Mouse (Mus musculus): ENCODE measurements around the gene Ifnar1. TPM values are rescaled to one million over a fixed set of nuclear protein-coding genes. Genes with fewer than 3 reads are reported as not detected.
A peak's percentile ranks its signal among the peaks of the same experiment; 100 is the strongest.

The Ifnar1 gene
- polyA plus RNA-seq, 1 experiment from 2014 or later, result 55.2 TPM

GRCm38 (mm10) chr16:91463400-91463799, 21.6 kb upstream of the Ifnar1 start:
- Histone ChIP-seq H3K27me3 (no peaks in the 10 kb centered on the region), H3K4me2 (replicated peaks) (no peak overlapping the region), H3K36me3 (no peaks in the 10 kb centered on the region), H3K9me3 (no peaks in the 10 kb centered on the region), H3K4me1 (replicated peaks) (peaks cover 33% of the 10 kb centered on the region), H3K4me3 (replicated peaks) (no peak overlapping the region), H3K27ac (no peak overlapping the region), H3K9ac (replicated peaks) (no peak overlapping the region)
- WGBS, result 88% methylated on average over 2 of the region's 2 CpGs
- ATAC-seq, result no peak

DNA sequence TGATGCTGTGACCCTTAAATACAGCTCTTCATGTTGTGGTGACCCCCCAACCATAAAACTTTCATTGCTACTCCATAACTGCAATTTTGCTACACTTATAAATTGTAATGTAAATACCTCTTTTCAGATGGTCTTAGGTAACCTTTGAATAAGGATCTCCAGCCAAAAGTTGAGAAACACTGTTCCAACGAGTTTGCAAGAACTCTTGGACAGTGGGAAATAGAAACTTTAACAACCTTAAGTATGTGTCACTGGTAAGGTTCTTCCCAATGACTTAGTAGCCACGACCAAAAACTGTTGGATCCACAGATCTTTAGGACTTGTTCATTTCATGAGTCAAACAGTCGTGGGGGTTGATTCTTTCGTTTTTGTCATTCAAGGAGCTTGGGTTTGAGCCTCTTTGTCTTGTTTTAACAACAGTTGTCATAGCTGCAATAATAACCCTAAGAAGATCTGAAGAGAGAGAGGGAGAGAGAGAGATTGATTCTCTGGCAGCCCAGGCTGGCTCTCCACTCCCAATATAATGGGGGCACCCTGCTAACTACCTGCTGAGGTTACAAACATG, 21.1 kb upstream of the Ifnar1 start:
- WGBS, result 86% methylated on average over 4 of the region's 4 CpGs
- ATAC-seq, result no peak
- peak overlapping the region; percentile 70 for H3K9ac ChIP-seq (replicated peaks)

GRCm38 (mm10) chr16:91464594-91465504, 20.2 kb upstream of the Ifnar1 start:
- 2% methylated on average over 44 of the region's 44 CpGs for WGBS
- ATAC-seq, result peak; percentile 96
- peaks cover 27% of the 10 kb centered on the region for H3K4me1 ChIP-seq (replicated peaks)

More for the DNA sequence above, 21.1 kb upstream of the Ifnar1 start:
- Histone ChIP-seq H3K4me1 (replicated peaks) (peaks cover 32% of the 10 kb centered on the region), H3K9me3 (no peaks in the 10 kb centered on the region), H3K27me3 (no peaks in the 10 kb centered on the region), H3K27ac (peak overlapping the region; percentile 83), H3K4me2 (replicated peaks) (peak overlapping the region; percentile 89), H3K36me3 (peaks cover 3% of the 10 kb centered on the region; the same call in 1 of the 2 replicates), H3K4me3 (replicated peaks) (peak overlapping the region; percentile 63)

GRCm38 (mm10) chr16:91465505-91466240, 19.4 kb upstream of the Ifnar1 start:
- Histone ChIP-seq H3K9ac (replicated peaks) (peak overlapping the region; percentile 74), H3K4me1 (replicated peaks) (peaks cover 27% of the 10 kb centered on the region), H3K27me3 (no peaks in the 10 kb centered on the region), H3K36me3 (peaks cover 3% of the 10 kb centered on the region; the same call in 1 of the 2 replicates), H3K27ac (no peak overlapping the region), H3K9me3 (no peaks in the 10 kb centered on the region), H3K4me3 (replicated peaks) (peak overlapping the region; percentile 63), H3K4me2 (replicated peaks) (peak overlapping the region; percentile 89)
- ATAC-seq, result 0 out of 2 replicates have a peak, but pooled peaks have one; percentile 12
- WGBS, result 50% methylated on average over 13 of the region's 13 CpGs

More at GRCm38 (mm10) chr16:91464594-91465504, 20.2 kb upstream of the Ifnar1 start:
- Histone ChIP-seq H3K27ac (peak overlapping the region; percentile 83), H3K9ac (replicated peaks) (peak overlapping the region; percentile 74), H3K9me3 (no peaks in the 10 kb centered on the region), H3K27me3 (no peaks in the 10 kb centered on the region), H3K4me2 (replicated peaks) (peak overlapping the region; percentile 89), H3K36me3 (peaks cover 3% of the 10 kb centered on the region; the same call in 1 of the 2 replicates), H3K4me3 (replicated peaks) (peak overlapping the region; percentile 63)

DNA sequence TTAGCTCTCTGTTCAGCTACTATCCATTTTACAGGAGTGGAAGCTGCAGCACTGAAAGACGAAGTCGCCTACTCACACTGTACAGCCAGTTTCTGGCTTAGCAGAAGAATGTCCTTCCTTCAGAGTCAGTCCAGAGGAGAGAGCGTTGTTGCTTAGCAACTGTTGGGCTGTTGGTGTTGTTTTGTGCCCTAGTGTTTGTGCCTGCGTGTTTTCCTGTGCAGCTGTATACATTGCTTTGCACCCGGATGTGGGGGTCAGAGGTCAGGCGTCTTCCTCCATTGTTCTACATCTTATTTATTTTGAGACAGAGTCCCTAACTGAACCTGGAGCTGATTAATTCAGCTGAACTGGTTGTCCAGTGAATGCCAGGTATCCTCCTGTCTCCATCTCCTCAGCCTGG, 18.5 kb upstream of the Ifnar1 start:
- 54% methylated on average over 6 of the region's 6 CpGs for WGBS
- no peak overlapping the region for H3K27ac ChIP-seq
- H3K27me3 ChIP-seq, result no peaks in the 10 kb centered on the region
- ATAC-seq, result no peak
- H3K4me2 ChIP-seq (replicated peaks), result peak overlapping the region; percentile 89
- H3K36me3 ChIP-seq, result peaks cover 3% of the 10 kb centered on the region; the same call in 1 of the 2 replicates
- H3K9ac ChIP-seq (replicated peaks), result no peak overlapping the region
- peaks cover 27% of the 10 kb centered on the region for H3K4me1 ChIP-seq (replicated peaks)
- H3K4me3 ChIP-seq (replicated peaks), result 0 out of 2 replicates have a peak overlapping the region, but pooled peaks have one; percentile 0
- no peaks in the 10 kb centered on the region for H3K9me3 ChIP-seq

GRCm38 (mm10) chr16:91470470-91470869, 14.6 kb upstream of the Ifnar1 start:
- no peaks in the 10 kb centered on the region for H3K27me3 ChIP-seq
- no peak overlapping the region for H3K4me2 ChIP-seq (replicated peaks)
- 84% methylated on average over 3 of the region's 3 CpGs for WGBS
- no peaks in the 10 kb centered on the region for H3K9me3 ChIP-seq
- no peak overlapping the region for H3K27ac ChIP-seq
- peaks cover 3% of the 10 kb centered on the region; the same call in 1 of the 2 replicates for H3K36me3 ChIP-seq
- no peak overlapping the region for H3K4me3 ChIP-seq (replicated peaks)
- ATAC-seq, result no peak
- peaks cover 15% of the 10 kb centered on the region for H3K4me1 ChIP-seq (replicated peaks)
- no peak overlapping the region for H3K9ac ChIP-seq (replicated peaks)

DNA sequence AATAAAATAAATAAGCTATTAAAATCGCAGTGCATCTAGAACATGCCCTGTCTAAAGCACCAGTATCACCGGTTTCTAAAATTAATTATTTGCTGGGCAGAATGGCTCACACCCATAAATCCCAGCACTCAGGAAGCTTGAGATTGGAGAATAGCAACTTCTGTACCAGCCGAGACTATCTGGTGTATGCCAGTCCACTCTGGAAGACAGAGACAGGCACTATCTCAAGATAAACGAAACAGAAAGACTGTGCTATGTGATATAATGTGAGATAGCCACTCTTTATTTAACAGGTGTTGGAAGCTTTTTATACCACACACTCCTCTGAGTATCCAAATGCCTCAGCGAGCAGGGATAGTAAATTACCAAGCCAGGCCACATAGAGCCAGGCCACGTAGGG, 13.6 kb upstream of the Ifnar1 start:
- Histone ChIP-seq H3K4me2 (replicated peaks) (no peak overlapping the region), H3K27ac (no peak overlapping the region), H3K36me3 (peaks cover 3% of the 10 kb centered on the region; the same call in 1 of the 2 replicates), H3K4me1 (replicated peaks) (peaks cover 5% of the 10 kb centered on the region), H3K9me3 (no peaks in the 10 kb centered on the region), H3K9ac (replicated peaks) (no peak overlapping the region), H3K27me3 (no peaks in the 10 kb centered on the region), H3K4me3 (replicated peaks) (no peak overlapping the region)
- ATAC-seq, result no peak
- 83% methylated on average over 6 of the region's 6 CpGs for WGBS

- no peaks in the 10 kb centered on the region for H3K36me3 ChIP-seq
These were observed 9.3 kb upstream of the Ifnar1 start for GRCm38 (mm10) chr16:91475753-91476152.

DNA sequence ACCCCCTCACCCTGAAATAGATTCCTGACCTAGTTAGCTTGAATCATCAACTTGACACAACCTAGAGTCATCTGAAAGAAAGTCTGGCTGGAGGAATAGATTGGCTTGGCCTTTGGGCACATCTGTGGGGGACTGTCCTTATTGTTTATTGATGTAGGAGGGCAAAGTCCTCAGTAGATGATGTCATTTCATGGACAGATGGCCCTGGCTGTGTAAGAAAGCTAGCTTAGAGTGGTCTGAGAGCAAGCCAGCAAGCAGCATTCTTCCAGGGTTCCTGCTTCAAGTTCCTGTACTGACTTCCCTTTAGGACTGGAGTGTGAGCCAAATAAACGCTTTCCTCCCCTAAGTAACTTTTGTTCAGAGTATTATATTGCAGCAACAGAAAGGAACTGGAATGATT, 7.0 kb upstream of the Ifnar1 start:
- no peak overlapping the region for H3K9ac ChIP-seq (replicated peaks)
- ATAC-seq, result no peak
- H3K4me2 ChIP-seq (replicated peaks), result no peak overlapping the region
- H3K27ac ChIP-seq, result no peak overlapping the region
- H3K4me1 ChIP-seq (replicated peaks), result no peaks in the 10 kb centered on the region
- H3K9me3 ChIP-seq, result no peaks in the 10 kb centered on the region
- no peak overlapping the region for H3K4me3 ChIP-seq (replicated peaks)
- H3K36me3 ChIP-seq, result no peaks in the 10 kb centered on the region
- WGBS, result 86% methylated on average over 1 of the region's 1 CpGs
- no peaks in the 10 kb centered on the region for H3K27me3 ChIP-seq

More at GRCm38 (mm10) chr16:91475753-91476152, 9.3 kb upstream of the Ifnar1 start:
- 70% methylated on average over 7 of the region's 7 CpGs for WGBS
- H3K4me2 ChIP-seq (replicated peaks), result no peak overlapping the region
- H3K4me3 ChIP-seq (replicated peaks), result no peak overlapping the region
- no peaks in the 10 kb centered on the region for H3K27me3 ChIP-seq
- H3K27ac ChIP-seq, result no peak overlapping the region
- H3K9ac ChIP-seq (replicated peaks), result no peak overlapping the region
- H3K4me1 ChIP-seq (replicated peaks), result no peaks in the 10 kb centered on the region
- no peak for ATAC-seq
- H3K9me3 ChIP-seq, result no peaks in the 10 kb centered on the region

DNA sequence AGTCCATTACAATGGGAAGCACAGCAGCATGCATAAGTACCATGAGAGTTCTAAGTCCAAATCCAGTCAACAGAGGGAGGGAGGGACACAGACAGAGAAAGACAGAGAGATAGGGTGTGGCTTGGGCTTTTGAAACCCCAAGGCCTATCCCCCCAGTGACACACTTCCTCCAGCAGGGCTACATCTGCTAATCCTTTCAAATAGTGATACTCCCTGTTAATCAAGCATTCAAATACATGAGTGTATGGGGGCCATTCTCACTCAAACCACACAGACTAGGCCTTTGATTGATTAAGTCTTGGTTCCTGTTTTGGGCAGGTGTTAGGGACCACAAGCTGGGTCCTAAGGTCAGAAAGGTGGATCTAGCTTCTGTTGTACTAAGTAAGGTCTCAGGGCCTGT, 4.5 kb upstream of the Ifnar1 start:
- Histone ChIP-seq H3K27ac (no peak overlapping the region), H3K9ac (replicated peaks) (no peak overlapping the region), H3K4me3 (replicated peaks) (no peak overlapping the region), H3K4me2 (replicated peaks) (no peak overlapping the region), H3K4me1 (replicated peaks) (peaks cover 4% of the 10 kb centered on the region; the same call in 1 of the 2 replicates), H3K36me3 (no peaks in the 10 kb centered on the region), H3K9me3 (no peaks in the 10 kb centered on the region), H3K27me3 (no peaks in the 10 kb centered on the region)
- ATAC-seq, result no peak

DNA sequence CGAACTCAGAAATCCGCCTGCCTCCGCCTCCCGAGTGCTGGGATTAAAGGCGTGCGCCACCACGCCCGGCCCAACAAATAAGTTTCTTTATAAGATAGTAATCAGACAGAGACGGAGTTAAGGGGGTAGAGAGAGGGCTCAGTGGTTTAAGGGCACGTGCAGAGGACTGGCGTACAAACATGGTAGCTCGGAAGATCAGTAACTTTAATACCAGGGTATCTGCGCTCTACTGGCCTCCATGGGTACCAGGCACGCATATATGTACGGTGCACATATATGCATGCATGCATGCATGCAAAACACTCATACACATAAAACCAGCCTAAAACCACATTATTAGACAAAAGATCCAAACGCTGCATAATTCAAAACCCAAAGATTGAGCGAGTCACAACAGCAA, 651 bp upstream of the Ifnar1 start:
- peak overlapping the region; percentile 72 for H3K4me2 ChIP-seq (replicated peaks)
- no peaks in the 10 kb centered on the region for H3K9me3 ChIP-seq
- peak; percentile 51 for ATAC-seq
- no peaks in the 10 kb centered on the region for H3K27me3 ChIP-seq
- H3K4me1 ChIP-seq (replicated peaks), result peaks cover 33% of the 10 kb centered on the region
- 50% methylated on average over 17 of the region's 17 CpGs for WGBS
- H3K36me3 ChIP-seq, result peaks cover 8% of the 10 kb centered on the region; the same call in 1 of the 2 replicates
- H3K9ac ChIP-seq (replicated peaks), result peak overlapping the region; percentile 97
- peak overlapping the region; percentile 97 for H3K4me3 ChIP-seq (replicated peaks)
- peak overlapping the region; percentile 98 for H3K27ac ChIP-seq
